Mouse (Mus musculus) cerebellum, adult 2 months (tissue): ENCODE measurements around the gene Slc35e2.

Experiments
- CTCF ChIP-seq: fragments of 200-500 bp; IDR thresholded peaks from 2 replicates; pipeline ENCODE4 v1.5.1; 2011; ENCODE audit warnings: low read depth, mild to moderate bottlenecking, control low read depth, low read length, moderate library complexity, borderline replicate concordance; ENCODE audit not compliant: insufficient read depth
- POLR2A ChIP-seq: fragments of 200-500 bp; IDR thresholded peaks from 2 replicates; pipeline ENCODE4 v1.6.1; 2011; ENCODE audit warnings: low read length, control low read depth, borderline replicate concordance; ENCODE audit not compliant: insufficient read depth

GRCm38 (mm10) chr4:155658961-155659360, 57.7 kb downstream of the Slc35e2 start:
- TF ChIP-seq CTCF, result no peak
- TF ChIP-seq POLR2A, result no peak
